Mouse (Mus musculus) CD4-positive, CD25-positive, alpha-beta regulatory T cell, adult 4 months (primary cell): Measurements from ENCODE around the gene Kctd8. TPM values are rescaled to one million over a fixed set of nuclear protein-coding genes. Genes with fewer than 3 reads are reported as not detected.

Experiments
- ATAC-seq: one replicate; pipeline ENCODE4 v1.8.0; 2017
- polyA plus RNA-seq, 2 experiments: library from polyadenylated mRNA; unstranded; fragments of 100-300 nt; shearing (Covaris generic); gene quantifications; one replicate each; pipeline ENCODE4 v1.2.1; 2017

Gene Kctd8
- polyA plus RNA-seq, 2 experiments from 2014 or later: not detected

DNA sequence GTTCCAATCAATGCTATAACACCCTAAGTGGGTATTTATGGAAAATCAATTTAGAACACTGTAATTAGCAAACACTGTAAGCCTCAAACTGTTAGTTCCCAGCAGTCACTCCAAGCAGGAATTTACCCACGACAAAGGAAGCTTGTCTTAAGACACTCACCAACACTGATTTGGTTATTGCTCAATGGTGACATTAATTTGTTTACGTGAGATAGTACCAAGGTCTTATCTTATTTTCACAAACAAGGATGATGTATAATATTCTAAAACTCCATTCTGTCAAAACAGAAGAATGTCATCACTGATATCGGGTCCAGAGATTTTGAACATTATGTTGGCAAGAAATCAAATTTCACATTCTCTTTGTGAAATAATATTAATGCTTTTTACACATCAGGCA, 185.0 kb downstream of the Kctd8 start:
- no peak for ATAC-seq

DNA sequence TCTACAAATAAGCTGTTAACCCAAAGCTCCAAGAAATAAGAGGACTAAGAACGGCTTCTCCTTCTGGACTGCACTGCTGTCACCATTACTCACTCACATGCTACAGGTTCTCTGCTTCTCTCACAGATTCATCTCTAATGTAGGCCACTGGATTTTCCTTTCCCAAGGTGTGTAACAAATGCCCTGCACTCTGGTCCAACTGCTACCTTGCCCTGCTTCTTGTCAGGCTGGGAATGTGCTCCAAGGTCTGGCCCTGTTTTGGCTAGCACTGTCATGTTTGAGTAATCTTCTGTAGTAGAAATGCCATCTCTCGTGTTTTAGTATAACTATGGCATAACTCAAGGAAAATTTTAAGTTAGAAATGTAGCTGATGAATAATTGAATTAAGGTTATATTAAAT, 195.7 kb downstream of the Kctd8 start:
- ATAC-seq: no peak

DNA sequence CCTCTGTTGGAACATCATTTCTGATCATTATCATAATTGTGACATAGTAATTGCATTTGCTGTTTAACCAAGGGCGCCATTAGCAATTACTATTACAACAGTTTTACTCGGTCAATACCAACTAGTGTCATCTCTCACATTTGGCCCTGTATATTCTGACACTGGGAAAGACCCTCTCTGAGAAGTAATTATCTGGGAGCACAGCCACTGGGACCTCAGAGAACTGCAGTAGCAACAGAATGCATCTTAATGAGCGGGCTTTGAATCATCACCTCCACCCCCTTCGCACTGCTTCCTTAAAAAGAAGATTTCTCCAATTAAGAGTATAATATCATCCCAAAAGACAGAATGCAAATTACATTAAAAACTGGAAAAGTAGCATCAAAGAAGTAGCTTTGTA, 200.4 kb downstream of the Kctd8 start:
- no peak for ATAC-seq

DNA sequence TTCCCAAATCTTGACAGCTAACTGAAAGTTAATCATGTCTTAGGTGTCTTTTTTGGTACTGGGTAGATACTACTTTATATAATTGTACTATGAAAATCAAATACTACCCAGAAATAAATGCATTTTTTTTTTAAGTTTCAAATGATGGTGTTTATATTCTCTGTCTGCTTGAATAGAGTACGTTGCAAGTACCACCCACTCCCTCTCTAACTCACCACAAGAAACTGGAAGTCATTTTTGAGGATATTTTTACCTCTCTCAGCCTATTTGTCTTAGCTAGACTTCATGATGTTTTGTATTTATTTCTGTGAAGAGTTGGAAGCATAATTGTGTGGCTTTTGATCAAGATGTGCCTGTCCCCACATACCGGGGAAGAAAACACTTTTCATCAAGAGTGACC, 232.8 kb downstream of the Kctd8 start:
- no peak for ATAC-seq

DNA sequence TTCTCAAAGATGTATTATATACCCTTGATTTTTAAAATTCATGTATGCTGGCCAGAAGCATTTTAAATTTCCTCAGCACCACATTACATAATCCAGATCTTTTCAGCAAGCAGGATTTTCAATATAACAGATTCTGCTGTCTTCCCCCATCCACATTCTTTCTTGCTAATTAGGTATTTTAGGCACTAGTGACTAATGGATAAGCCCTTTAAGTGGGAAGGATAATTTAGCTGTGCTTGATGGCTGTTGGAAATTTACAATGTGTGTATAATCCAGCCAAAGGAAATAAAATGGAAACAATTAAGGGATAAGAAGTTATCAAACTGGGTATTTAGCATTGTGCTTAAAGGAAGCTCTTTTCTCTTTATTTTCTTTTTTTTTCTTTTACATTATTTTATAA, 252.6 kb downstream of the Kctd8 start:
- ATAC-seq: no peak

Other genes starting within 250 kb of the Kctd8 start
- not detected for gene Yipf7, start 201.0 kb upstream of the Kctd8 start, polyA plus RNA-seq
- gene Guf1, start 215.2 kb upstream of the Kctd8 start, polyA plus RNA-seq: 1 to 10 TPM; 6.6 to 8.4 TPM